Mouse (Mus musculus) spleen, adult 2 months (tissue): Measurements from ENCODE around the gene Rpusd1.

Experiments
- CTCF ChIP-seq: fragments of 200-500 bp; IDR thresholded peaks from 2 replicates; pipeline ENCODE4 v1.5.1; 2011; ENCODE audit warnings: mild to moderate bottlenecking, inconsistent platforms; ENCODE audit not compliant: insufficient read depth, insufficient read length, insufficient replicate concordance; ENCODE audit errors: extremely low read depth
- POLR2A ChIP-seq: fragments of 200-500 bp; IDR thresholded peaks from 2 replicates; pipeline ENCODE4 v1.6.1; 2011; ENCODE audit warnings: low read depth, low read length, inconsistent platforms

- TF ChIP-seq POLR2A (no peak), CTCF (no peak)
These were observed 16.3 kb upstream of the Rpusd1 start for GRCm38 (mm10) chr17:25711136-25711535.
